In genomic region chr17:78244752-78245151, GRCm38 (mm10) we compare ENCODE assay signal across 10 mouse cellular contexts. TPM values are rescaled to one million over a fixed set of nuclear protein-coding genes. Genes with fewer than 3 reads are reported as not detected.
DNase-seq lines count a peak whose midpoint lies in the region; ATAC-seq and TF ChIP-seq lines count a peak whose summit lies in the region.
"Had no signal": no experiment of that assay in that cellular context is flagged by ENCODE, and none has a peak within 500 bp of the region (broad histone marks: within the 10 kb centered on the region; RNA-seq: fewer than 3 reads in every experiment).

No protein-coding gene starts in this region.

- 0 out of 2 replicates have a peak overlapping the region, but pooled peaks have one; percentile 6 for H3K4me2 ChIP-seq in lung, embryonic 15.5 days
- no peak overlapping the region for H3K4me2 ChIP-seq in lung, postnatal 0 days (replicated peaks; ENCODE audit: low read depth, low read length)
- H3K4me2 ChIP-seq in kidney, postnatal 0 days (ENCODE audit: low read length), result no peak overlapping the region
- H3K4me2 ChIP-seq: stomach, embryonic 15.5 days had no signal

- H3K9ac ChIP-seq in lung, embryonic 15.5 days, result no peak overlapping the region
- H3K9ac ChIP-seq in lung, postnatal 0 days (replicated peaks; ENCODE audit: low read depth), result no peak overlapping the region
- H3K9ac ChIP-seq in kidney, postnatal 0 days (ENCODE audit: low read depth, low read length), result no peak overlapping the region
- H3K9ac ChIP-seq: stomach, embryonic 15.5 days had no signal

- 63% methylated on average over 6 of the region's 6 CpGs for WGBS in lung, embryonic 15.5 days
- 47% methylated on average over 6 of the region's 6 CpGs for WGBS in lung, postnatal 0 days
- WGBS in kidney, postnatal 0 days, result 38% methylated on average over 6 of the region's 6 CpGs

- no peaks in the 10 kb centered on the region for H3K36me3 ChIP-seq in lung, embryonic 15.5 days
- no peaks in the 10 kb centered on the region for H3K36me3 ChIP-seq in lung, postnatal 0 days (ENCODE audit: insufficient read depth, low read length)
- no peaks in the 10 kb centered on the region for H3K36me3 ChIP-seq in kidney, postnatal 0 days (ENCODE audit: insufficient read depth, low read length)
- H3K36me3 ChIP-seq: stomach, embryonic 15.5 days had no signal

- peaks cover 26% of the 10 kb centered on the region; the same call in 1 of the 2 replicates for H3K4me1 ChIP-seq in lung, embryonic 15.5 days
- H3K4me1 ChIP-seq in lung, postnatal 0 days (ENCODE audit: insufficient read depth, low read depth, low read length), result 0 out of 2 replicates have a peak, but pooled peaks cover 2% of the 10 kb centered on the region
- peaks cover 16% of the 10 kb centered on the region; the same call in 1 of the 2 replicates for H3K4me1 ChIP-seq in kidney, postnatal 0 days (replicated peaks; ENCODE audit: insufficient read depth, low read length)

- ATAC-seq in lung, embryonic 15.5 days (ENCODE audit: borderline replicate concordance, extremely low read depth, low FRiP score, low TSS enrichment), result no peak
- no peak for ATAC-seq in lung, postnatal 0 days
- no peak for ATAC-seq in kidney, postnatal 0 days (replicated peaks; ENCODE audit: low FRiP score, low read depth)

- intact Hi-C loops in heart, postnatal 25 days (cut with DNase I), result loop anchor here (5.0 kb wide), 1 partner anchor 42 kb away; the partner anchor contains the start of gene Crim1

- H3K9me3 ChIP-seq in lung, embryonic 15.5 days, result no peaks in the 10 kb centered on the region
- no peaks in the 10 kb centered on the region for H3K9me3 ChIP-seq in lung, postnatal 0 days (ENCODE audit: low read length)
- no peaks in the 10 kb centered on the region for H3K9me3 ChIP-seq in kidney, postnatal 0 days (replicated peaks; ENCODE audit: low read length)
- H3K9me3 ChIP-seq: hindbrain, embryonic 10.5 days; stomach, embryonic 15.5 days had no signal

- H3K27me3 ChIP-seq in lung, embryonic 15.5 days, result 0 out of 2 replicates have a peak, but pooled peaks cover 3% of the 10 kb centered on the region
- H3K27me3 ChIP-seq in lung, postnatal 0 days (replicated peaks; ENCODE audit: insufficient read depth, low read length), result no peaks in the 10 kb centered on the region
- H3K27me3 ChIP-seq in kidney, postnatal 0 days (ENCODE audit: insufficient read depth, low read length), result no peaks in the 10 kb centered on the region
- H3K27me3 ChIP-seq: stomach, embryonic 15.5 days had no signal

- no peak overlapping the region for H3K4me3 ChIP-seq in lung, embryonic 15.5 days
- H3K4me3 ChIP-seq in lung, postnatal 0 days (ENCODE audit: low read depth, low read length), result no peak overlapping the region
- H3K4me3 ChIP-seq in kidney, postnatal 0 days (replicated peaks; ENCODE audit: low read depth, low read length), result no peak overlapping the region
- H3K4me3 ChIP-seq: hindbrain, embryonic 10.5 days; stomach, embryonic 15.5 days had no signal

- 0 out of 2 replicates have a peak overlapping the region, but pooled peaks have one; percentile 17 for H3K27ac ChIP-seq in lung, embryonic 15.5 days
- H3K27ac ChIP-seq in lung, postnatal 0 days (ENCODE audit: low read length), result no peak overlapping the region
- H3K27ac ChIP-seq in kidney, postnatal 0 days, result 0 out of 2 replicates have a peak overlapping the region, but pooled peaks have one; percentile 37
- H3K27ac ChIP-seq: hindbrain, embryonic 10.5 days; stomach, embryonic 15.5 days had no signal

- peak; percentile 42 to 57 for DNase-seq in heart, adult 9 months (ENCODE audit: low spot score in 2 of 2)
- no peak for DNase-seq in heart, postnatal 25 days (ENCODE audit: low spot score)
- no peak for DNase-seq in lung, postnatal 0 days (ENCODE audit: low spot score)
- DNase-seq in kidney, postnatal 0 days (ENCODE audit: low spot score), result no peak
- DNase-seq in lung, postnatal 36 days, result peak; percentile 56
- DNase-seq in testis, postnatal 14 days (ENCODE audit: low spot score), result no peak
- no peak for DNase-seq in adrenal gland, postnatal 14 days

- no peak for TF ChIP-seq EP300 in lung, postnatal 0 days (IDR thresholded peaks at IDR 0.05)

- no peak for TF ChIP-seq CTCF in lung, postnatal 0 days (IDR thresholded peaks at IDR 0.05)
- no peak for TF ChIP-seq CTCF in kidney, postnatal 0 days (IDR thresholded peaks at IDR 0.05; ENCODE audit: low read depth)

RNA-seq across cellular contexts. Expression of gene Crim1, which starts 44.7 kb away (rescaled TPM):
- total RNA-seq in heart, postnatal 25 days (2021), result 10 to 100 TPM; 45.2 to 48.7 TPM
- polyA plus RNA-seq in lung, embryonic 15.5 days (2015; fragmentation: Nextera tagmentation; extraction: Ambion mirVana), result 4.4 and 4.7 TPM in 2 replicates
- 8.2 and 10.2 TPM in 2 replicates for polyA plus RNA-seq in lung, postnatal 0 days (2015; fragmentation: Nextera tagmentation; extraction: Ambion mirVana)
- 8.4 TPM in 2 replicates for polyA plus RNA-seq in kidney, postnatal 0 days (2015; fragmentation: Nextera tagmentation; extraction: Ambion mirVana)
- 31.4 and 36.7 TPM in 2 replicates for total RNA-seq in adrenal gland, postnatal 14 days (2021)

Comparison
In these comparisons a context has a peak if more than half of its experiments do, and no peak if none do; other contexts are left out.
1. DNase-seq: peak in heart, adult 9 months (2 of 2) and lung, postnatal 36 days (single experiment); none in heart, postnatal 25 days (single experiment), lung, postnatal 0 days (single experiment), kidney, postnatal 0 days (single experiment), testis, postnatal 14 days (single experiment) and adrenal gland, postnatal 14 days (single experiment).